Mouse (Mus musculus) cortical plate, adult 2 months (tissue): Measurements from ENCODE around the gene Zfp78. TPM values are rescaled to one million over a fixed set of nuclear protein-coding genes. Genes with fewer than 3 reads are reported as not detected.

Experiments used
- H3K27ac ChIP-seq: fragments of 200-500 bp; 2 replicates; pipeline ENCODE4 v1.5.1; 2012; ENCODE audit warnings: low read length, control low read depth, inconsistent platforms; ENCODE audit not compliant: insufficient read depth
- H3K4me1 ChIP-seq: fragments of 200-500 bp; 2 replicates; pipeline ENCODE4 v1.6.1; 2011; ENCODE audit warnings: low read length; ENCODE audit not compliant: control insufficient read depth, insufficient read depth
- H3K4me3 ChIP-seq: fragments of 200-500 bp; 2 replicates; pipeline ENCODE4 v1.5.1; 2011; ENCODE audit warnings: mild to moderate bottlenecking, low read length, control low read depth; ENCODE audit not compliant: insufficient read depth
- CTCF ChIP-seq: fragments of 200-500 bp; IDR thresholded peaks from 2 replicates; pipeline ENCODE4 v1.5.1; 2011; ENCODE audit warnings: mild to moderate bottlenecking, control low read depth, low read length; ENCODE audit not compliant: insufficient read depth; ENCODE audit errors: extremely low read depth
- POLR2A ChIP-seq: fragments of 200-500 bp; IDR thresholded peaks from 2 replicates; pipeline ENCODE4 v1.6.1; 2011; ENCODE audit warnings: mild to moderate bottlenecking, low read length, control low read depth; ENCODE audit not compliant: insufficient read depth; ENCODE audit errors: extremely low read depth
- polyA plus RNA-seq: library from polyadenylated mRNA; depleted of rRNA; stranded (reverse); fragments of >200 nt; gene quantifications from 2 replicates; pipeline ENCODE4 v1.2.3, GENCODE M21; 2012; rRNA removed

Zfp78 gene
- 2.6 and 3.1 TPM in 2 replicates for polyA plus RNA-seq

GRCm38 (mm10) chr7:6363047-6363488, at the start of gene Zfp78:
Gene Zfp78, plus strand, starts transcription at chr7:6363280.
- no peaks in the 10 kb centered on the region; the same call in 1 of the 2 replicates for H3K4me1 ChIP-seq
- TF ChIP-seq POLR2A (peak; percentile 73; the same call in 1 of the 2 replicates), CTCF (no peak)

GRCm38 (mm10) chr7:6330458-6331232, 32.4 kb upstream of the Zfp78 start:
- TF ChIP-seq CTCF, result no peak
- no peak for TF ChIP-seq POLR2A
- Histone ChIP-seq H3K27ac (peak overlapping the region; percentile 77), H3K4me1 (peaks cover 3% of the 10 kb centered on the region; the same call in 1 of the 2 replicates), H3K4me3 (peak overlapping the region; percentile 95)

More at GRCm38 (mm10) chr7:6363047-6363488, at the start of gene Zfp78:
- Histone ChIP-seq H3K27ac (no peak within 1 kb of the TSS), H3K4me3 (peak within 1 kb of the TSS; percentile 49)

GRCm38 (mm10) chr7:6331233-6331956, 31.7 kb upstream of the Zfp78 start, which contains the start of gene Zfp583:
Gene Zfp583, minus strand, starts transcription at chr7:6331285.
- H3K4me3 ChIP-seq, result peak within 1 kb of the TSS; percentile 95
- peaks cover 3% of the 10 kb centered on the region; the same call in 1 of the 2 replicates for H3K4me1 ChIP-seq
- no peak for TF ChIP-seq CTCF
- peak; percentile 62; the same call in 1 of the 2 replicates for TF ChIP-seq POLR2A
- peak within 1 kb of the TSS; percentile 77 for H3K27ac ChIP-seq

GRCm38 (mm10) chr7:6339865-6340264, 23.2 kb upstream of the Zfp78 start:
- H3K27ac ChIP-seq, result no peak overlapping the region
- TF ChIP-seq POLR2A (no peak), CTCF (no peak)
- no peaks in the 10 kb centered on the region for H3K4me1 ChIP-seq
- H3K4me3 ChIP-seq, result no peak overlapping the region

- Histone ChIP-seq H3K27ac (peak within 1 kb of the TSS; percentile 88), H3K4me1 (no peaks in the 10 kb centered on the region), H3K4me3 (peak within 1 kb of the TSS; percentile 49)
- TF ChIP-seq CTCF (no peak), POLR2A (peak; percentile 55)
These were observed 19.5 kb upstream of the Zfp78 start, which contains the start of gene Gm3854 for GRCm38 (mm10) chr7:6343501-6344071. Gene Gm3854, plus strand, starts transcription at chr7:6343759.

GRCm38 (mm10) chr7:6344124-6344523, 19.0 kb upstream of the Zfp78 start:
- no peak for TF ChIP-seq CTCF
- TF ChIP-seq POLR2A, result no peak
- peak overlapping the region; percentile 49 for H3K4me3 ChIP-seq
- H3K4me1 ChIP-seq, result no peaks in the 10 kb centered on the region
- H3K27ac ChIP-seq, result no peak overlapping the region

- no peak for TF ChIP-seq POLR2A
- no peak for TF ChIP-seq CTCF
- Histone ChIP-seq H3K4me1 (no peaks in the 10 kb centered on the region), H3K4me3 (no peak overlapping the region)
These were observed 5.0 kb upstream of the Zfp78 start for GRCm38 (mm10) chr7:6358121-6358520.

GRCm38 (mm10) chr7:6358937-6359590, 4.0 kb upstream of the Zfp78 start:
- no peaks in the 10 kb centered on the region; the same call in 1 of the 2 replicates for H3K4me1 ChIP-seq
- TF ChIP-seq CTCF, result no peak
- TF ChIP-seq POLR2A, result no peak
- H3K4me3 ChIP-seq, result no peak overlapping the region
- no peak overlapping the region for H3K27ac ChIP-seq

More at GRCm38 (mm10) chr7:6358121-6358520, 5.0 kb upstream of the Zfp78 start:
- no peak overlapping the region for H3K27ac ChIP-seq
